Mouse (Mus musculus) spleen, adult 18-20 months (tissue): ENCODE results near the gene Rhag.
A peak's percentile ranks its signal among the peaks of the same experiment; 100 is the strongest.

Source experiments
- DNase-seq, 2 experiments: peaks; one replicate each; pipeline ENCODE4 v3.0.0; 2022; ENCODE audit warnings: mixed read lengths in 2 of 2

Rhag gene

DNA sequence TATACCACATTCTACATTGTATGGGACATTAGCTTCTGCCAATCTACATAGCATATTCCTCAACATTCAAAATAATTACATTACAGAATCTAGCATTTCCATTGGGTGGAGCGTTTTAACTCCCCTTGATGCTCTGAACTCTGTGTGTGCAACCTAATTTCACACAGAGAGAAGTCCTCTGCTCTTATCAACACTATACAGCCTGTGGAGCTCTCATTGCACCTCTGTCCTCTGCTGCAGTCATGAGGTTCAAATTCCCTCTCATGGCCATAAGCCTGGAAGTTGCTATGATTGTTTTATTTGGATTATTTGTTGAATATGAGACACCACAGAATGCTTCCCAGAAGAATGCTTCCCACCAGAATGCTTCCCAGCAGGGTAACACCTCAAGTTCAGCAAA lies at the start of gene Rhag:
Rhag (plus strand) TSS at position 193 of the 400 bp plus-strand sequence.
- DNase-seq: no peak

DNA sequence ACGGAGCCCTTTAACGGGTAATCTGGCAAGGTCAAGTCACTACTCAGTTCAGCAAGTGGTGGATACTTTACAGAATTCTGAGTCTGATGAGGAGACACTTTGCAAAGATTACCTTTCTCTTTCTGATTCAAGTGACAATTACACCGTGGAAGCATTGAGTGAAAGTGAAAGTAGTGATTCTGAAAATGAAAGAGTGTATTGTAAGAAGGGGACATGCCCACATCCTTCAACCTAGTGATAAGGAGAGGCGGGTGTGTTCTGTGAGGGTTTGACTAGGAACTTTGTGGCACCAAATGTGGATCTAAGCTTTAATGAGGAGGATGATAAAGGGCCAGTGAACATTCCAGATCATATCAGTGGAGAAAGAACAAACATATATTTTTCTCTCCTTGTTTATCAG lies 47.3 kb upstream of the Rhag start:
- no peak for DNase-seq

DNA sequence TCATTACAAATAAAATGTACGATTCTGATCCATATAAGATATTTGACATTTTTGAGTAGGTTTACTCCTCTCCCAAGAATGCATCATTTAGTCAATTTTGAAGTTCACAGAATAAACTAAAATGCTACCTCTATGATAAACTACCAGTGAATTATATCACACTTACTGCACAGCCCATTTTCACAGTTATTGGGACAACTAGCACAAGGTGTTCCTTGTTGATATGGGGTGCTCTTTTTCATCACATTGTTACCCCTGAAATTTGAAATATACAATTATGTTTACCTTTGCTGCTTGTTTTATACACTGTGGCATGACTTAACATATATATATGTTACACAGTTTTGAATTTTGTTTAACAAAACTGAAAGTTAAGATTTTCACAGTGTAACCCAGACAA lies 43.8 kb upstream of the Rhag start:
- DNase-seq: no peak

DNA sequence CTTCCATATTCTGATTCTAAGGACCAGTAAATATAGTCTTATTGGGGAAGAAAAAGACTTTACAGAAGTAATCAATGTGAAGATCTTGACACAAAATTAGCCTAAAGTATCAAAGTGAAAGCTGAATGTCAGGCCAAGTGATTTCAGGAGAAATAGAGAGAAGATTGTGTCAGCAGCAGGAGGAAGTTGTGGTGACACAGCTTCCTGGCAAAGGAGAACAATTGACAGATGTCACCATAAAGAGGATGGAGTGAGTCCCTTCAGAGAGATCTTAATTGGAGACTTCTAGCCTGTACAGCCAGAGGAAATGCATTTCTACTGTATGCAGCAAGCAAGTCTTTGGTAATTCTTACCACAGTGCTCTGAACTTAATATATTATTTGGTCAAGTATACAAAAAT lies 21.0 kb upstream of the Rhag start:
- no peak for DNase-seq

DNA sequence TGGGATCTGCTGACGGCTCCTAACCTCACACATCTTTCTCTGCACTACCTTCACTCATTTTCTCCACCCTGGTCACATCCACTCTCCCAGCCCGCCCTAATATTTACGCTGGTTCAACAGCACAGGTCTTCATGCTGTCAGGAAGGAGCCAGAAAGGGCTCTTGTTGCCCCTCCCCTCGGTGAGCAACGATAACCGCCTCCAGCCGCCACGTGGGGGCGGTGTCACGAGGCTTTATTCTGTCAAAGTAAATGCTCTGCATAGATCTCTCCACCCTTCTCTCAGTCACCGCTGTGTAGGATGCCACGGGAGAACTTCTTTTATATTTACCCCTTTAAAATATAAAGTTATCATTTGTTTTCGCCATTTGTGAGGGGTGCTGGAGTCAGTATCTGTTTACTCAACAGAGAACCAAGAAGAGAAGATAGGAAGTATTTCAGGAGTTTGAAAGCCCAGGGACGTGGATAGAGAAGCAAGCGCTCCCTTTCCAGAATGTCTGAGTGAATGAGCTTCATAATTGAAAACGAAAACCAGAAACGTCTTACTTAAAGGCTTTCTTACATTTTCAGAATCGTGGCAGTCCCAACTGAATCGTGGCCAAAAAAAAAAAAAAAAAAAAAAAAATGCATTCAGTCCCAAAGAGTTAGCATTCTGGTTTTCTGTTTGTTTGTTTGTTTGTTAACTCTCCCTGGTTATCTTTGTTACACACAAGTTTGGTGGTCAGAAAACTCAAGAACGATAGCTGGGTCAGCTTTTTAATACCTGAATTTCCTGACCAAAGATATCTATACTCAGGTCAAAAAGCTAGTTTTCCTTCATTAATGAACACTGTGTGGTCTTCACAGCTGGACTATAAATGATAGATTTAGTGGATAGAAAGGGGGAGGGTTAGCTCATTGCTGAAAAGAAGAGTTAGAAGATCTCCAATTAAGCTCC lies 16.7 kb upstream of the Rhag start:
- DNase-seq: peak in 1 of 2 experiments; percentile 7

DNA sequence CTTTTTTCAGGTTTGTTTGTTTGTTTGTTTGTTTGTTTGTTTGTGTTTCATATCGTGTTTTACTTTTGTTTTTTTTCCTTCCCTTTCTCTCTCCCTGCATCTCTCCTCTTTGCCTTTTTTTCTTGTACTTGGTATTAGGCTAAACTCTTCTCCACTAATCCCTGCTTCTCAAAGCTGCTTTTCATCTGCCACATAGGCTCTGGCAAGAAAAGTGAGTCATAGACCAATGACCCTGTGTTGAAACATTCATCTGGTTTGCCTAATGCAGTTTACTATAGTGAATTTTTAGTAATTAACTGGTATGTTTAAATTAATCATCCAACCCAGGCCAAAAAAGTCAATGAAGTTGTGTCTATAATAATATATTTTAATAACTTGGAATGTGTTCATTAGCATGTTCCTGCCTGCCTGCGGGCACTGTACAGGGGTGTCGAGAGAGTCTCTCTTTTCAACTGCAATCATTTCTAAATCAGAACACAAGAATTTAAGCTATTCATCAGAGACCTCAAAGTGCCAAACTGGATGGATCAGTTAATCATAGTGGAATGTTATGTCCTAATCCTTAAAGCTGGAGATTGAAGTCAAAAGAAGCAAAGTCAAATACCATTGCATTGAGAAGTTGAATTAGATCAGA lies 8.1 kb upstream of the Rhag start:
- no peak for DNase-seq

DNA sequence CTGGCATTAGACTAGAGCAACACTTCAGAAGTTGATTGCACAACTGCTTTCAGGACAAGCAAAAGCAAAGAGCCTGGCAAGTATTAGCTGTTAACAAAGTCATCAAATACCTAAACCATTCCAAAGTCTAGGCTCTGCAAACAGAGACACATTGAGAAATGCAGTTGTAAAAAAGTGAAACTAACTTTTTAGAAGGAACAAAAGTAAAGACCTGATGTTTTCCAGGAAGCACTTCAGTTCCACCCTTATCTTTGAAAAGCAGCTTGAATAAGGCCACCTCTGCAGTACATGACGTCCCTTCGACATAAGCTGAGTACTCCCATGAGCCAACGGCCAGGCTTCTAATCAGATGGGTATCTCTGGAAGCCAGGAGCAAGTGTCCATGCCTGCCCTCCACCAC lies 4.4 kb upstream of the Rhag start:
- DNase-seq: no peak

DNA sequence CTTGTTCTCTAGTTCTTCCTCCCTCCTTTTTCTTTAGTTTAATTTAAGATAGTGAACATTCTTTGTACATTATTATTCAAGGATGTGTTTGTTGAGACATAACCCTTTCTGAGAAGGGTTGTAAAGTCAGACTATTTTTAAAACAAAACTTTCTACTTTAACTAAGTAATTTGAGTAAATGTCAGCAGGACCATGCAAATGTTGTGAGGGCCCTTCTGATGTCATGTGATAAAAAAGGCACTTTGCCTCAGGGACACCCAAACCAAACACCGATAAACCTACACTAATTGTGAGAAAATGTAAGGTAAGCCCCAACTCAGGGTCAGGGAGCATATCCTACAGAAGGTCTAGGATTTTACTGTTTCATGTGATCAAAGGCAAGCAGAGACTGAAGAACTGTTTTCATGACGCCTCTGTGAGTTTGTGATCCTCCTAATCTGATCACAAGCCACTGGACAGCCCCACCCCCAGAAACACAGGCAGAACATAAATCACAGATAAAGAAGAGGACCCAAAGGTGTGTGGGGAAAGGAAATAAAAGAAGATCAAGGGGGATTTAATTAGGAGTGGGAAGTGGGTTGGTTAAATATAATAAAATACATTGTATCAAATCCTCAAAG lies 3.9 kb upstream of the Rhag start, which contains the start of gene Crisp2:
Crisp2 (minus strand) TSS at position 51 of the 620 bp plus-strand sequence.
- DNase-seq: no peak

DNA sequence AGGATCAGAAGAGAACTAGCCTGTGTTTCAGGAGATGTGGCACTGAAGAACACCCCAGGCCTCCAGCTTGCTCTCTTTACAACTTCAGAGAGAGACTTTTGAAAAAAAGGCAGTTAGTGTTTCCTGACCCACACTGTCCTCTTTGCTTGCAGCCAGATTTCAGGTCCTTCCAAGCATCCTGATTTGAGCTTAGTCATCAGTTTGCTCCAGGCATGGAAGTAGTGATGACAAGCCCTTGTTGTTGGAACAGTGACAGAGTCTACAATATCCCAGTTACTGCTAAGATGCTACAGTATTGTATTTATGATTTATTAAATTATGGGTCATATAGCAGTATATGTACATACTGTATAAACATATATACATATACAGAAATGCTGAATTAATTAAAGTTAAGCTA lies 2.9 kb upstream of the Rhag start:
- DNase-seq: no peak

DNA sequence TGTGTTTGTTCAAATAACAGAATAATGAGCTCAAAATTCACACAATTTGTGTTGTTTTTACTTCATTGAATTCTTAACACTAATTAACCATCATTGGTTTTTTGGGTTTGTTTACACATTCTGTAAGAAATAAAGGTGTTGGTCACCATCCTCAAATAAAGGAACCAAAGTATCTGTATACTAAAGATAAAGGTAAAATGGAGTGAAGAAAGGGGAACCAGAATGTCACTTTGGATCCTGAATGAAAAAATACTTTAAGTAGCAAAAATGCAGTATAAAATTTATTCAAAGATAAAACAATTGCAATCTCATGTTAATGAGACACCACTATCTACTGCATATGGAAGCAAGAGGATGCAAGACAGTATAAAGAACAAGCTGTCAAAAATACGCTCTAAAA lies 634 bp downstream of the Rhag start:
- DNase-seq: no peak

DNA sequence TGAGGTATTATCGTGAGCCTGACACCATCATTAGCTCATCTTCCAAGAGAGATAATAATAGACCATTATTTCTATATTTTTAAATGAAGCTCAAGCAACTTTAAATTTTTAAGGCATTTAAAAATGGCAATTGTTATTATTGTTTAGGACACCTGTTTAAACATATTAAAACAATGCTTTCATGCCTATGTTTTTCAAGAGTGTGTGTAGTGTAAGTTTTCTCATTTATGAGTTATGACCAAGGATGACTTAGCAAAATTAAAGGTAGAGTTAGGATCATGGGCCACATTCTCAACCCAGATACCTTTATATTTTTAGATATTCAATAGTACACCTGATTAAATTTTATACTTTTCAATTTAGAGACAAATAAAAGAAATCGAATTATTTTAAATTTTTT lies 1.3 kb downstream of the Rhag start:
- DNase-seq: no peak

DNA sequence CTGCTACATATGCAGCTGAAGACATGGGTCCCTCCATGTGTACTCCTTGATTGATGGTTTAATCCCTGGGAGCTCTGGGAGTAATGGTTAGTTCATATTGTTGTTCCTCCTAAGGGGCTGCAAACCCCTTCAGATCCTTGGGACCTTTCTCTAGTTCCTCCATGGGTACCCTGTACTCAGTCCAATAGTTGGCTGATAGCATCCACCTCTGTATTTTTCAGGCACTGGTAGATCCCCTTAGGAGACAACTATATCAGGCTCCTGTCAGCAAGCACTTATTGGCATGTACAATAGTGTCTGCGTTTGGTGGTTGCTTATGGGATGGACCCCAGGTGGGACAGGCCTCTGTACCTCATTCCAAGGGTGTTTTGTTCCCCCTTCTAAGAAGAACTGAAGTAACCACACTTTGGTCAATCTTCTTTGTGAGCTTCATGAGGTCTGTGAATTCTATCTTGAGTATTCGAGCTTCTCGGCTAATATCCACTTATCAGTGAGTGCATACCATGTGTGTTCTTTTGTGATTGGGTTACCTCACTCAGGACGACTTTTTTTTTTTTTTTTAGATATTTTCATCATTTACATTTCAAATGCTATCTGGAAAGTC lies 6.5 kb downstream of the Rhag start:
- DNase-seq: no peak

DNA sequence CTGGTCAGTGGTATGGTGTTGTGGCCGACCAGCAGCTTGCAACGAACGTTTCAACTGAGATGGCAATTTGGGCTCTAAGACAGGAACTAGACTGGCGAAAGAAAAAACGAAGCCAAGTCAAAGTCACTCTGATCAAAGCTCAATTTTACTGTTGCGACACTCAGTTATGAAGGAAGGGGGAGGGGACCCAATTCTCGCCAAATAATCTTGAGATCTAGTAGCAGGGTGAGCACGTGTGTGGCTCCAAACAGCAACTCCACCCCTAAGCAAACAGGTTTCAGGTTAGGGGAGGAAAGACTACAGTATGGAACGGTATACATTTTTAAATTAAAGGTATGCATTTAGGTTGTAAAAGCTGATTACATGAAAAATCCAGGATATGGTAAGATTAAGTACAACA lies 10.6 kb downstream of the Rhag start:
- no peak for DNase-seq

DNA sequence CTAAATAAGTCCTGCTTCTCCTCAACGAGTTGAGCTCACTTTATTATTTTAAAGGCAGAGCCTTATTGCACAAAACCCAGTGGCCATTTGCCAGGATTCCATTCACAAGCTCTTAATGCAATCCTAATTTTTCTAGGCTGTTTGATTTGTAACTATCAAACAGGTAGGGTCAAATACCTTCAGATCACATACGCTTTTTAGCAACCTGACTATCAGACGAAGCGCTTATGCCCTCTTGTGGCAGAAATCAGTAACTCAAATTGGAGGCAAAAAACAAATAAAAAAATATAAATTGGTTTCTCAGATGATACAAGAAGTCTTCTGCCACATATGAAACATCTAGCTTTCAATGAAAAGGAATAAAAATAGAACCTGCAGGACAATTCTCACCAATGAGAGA lies 12.9 kb downstream of the Rhag start:
- DNase-seq: no peak

DNA sequence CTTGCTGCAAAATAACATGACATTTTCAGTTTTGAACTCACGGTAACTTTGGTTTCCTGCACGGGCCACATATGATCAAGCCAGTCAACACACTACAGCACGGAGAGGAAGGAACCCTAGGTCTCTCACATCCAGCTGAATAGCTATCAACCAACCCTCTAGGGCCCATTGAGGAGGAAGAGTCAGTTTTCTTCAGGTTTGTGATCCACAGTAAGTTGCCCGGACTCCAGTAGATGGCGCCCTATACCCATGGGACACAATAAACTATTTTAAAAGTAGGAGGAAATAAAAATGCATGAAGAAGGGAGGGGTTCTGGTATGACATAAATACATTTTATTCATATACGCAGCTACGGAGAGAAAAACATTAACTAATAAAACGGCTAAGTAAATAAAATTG lies 13.6 kb downstream of the Rhag start:
- DNase-seq: peak in 1 of 2 experiments; percentile 19

DNA sequence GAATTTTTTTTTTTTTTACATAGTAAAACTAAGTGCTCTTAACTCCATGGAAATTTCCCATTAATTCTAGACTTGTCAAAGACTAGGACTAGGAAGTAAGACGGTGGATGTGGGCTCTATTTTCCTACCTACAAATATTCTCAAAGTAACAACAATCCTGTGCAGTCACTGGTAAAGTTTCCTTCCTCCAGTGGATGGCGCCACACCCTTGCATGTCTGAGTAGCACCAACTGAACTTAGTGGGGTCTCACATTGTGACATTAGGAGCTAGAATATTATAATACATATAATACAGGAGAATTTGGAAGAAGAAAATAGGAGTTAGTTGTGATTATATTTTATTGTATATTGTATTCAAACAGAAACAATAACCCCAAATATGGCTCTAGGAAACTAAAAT lies 20.9 kb downstream of the Rhag start:
- no peak for DNase-seq

DNA sequence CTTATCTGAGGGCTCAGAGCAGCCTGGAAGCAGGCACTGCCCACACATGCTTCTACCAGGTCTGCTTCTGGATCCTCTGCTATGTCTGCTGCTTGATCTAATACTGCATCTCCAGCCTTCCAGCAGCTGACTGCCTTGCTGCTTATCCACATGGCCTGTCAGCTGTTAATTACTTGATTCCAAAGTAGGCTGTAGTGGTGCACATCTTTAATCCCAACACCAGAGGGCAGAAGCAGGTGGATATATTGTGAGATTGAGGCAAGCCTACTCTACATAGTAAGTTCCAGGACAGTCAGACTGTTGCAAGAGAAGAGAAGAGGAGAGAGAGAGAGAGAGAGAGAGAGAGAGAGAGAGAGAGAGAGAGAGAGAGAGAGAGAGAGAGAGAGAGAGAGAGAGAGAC lies 26.4 kb downstream of the Rhag start:
- no peak for DNase-seq

DNA sequence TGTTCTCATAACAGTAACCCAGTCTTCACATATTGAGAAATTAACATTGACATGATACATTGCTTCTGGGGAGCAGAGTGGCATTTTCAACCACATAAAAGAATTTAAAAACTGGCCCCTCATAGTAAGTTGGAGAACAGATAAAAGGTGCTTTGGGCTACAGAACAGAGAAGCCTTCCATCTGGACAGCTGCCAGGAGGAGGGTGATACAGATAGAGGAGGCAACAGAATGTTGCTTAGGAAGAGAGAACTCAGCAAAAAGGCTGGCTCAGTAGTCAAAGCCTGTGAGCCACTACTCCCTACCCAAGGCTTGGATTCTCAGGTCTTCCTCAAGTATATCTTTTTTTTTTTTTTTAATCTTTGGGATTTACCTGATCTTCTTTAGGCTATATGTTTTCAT lies 44.1 kb downstream of the Rhag start:
- DNase-seq: no peak

DNA sequence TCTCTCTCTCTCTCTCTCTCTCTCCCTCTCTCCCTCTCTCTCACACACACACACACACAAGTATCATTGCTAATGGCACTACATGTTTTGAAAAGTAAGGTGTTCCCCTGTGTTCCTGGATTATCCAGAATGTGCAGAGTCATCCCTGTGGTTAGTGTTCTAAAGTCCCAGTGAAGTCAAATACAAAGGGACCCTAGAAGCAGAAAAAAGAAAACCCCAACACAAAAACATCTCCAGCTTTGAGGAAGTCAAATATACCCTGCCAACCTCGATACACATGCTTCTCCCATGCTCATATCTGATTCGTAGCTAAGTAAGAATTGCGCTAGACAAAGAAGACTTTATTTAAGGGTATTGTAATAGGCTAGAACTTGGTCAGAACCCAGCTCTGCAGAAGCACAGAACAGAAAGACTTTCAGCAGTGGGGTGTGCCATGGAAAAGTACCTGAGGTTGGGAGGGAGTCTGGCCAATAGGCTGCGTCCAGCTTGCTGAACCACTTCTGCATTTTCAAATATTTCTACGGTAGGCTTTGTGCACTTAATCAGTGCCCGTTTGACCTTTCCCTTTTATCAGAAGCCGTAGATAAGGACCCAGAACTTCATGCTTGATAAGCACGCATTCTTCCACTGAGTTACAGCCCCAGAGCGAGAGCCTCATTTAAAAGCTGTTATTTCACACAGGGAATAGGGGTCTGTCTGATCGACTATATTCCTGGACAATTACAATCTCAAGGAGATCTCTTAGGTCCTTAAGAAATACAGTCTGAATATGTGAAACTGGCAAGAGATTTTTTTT lies 58.2 kb downstream of the Rhag start:
- DNase-seq: no peak

DNA sequence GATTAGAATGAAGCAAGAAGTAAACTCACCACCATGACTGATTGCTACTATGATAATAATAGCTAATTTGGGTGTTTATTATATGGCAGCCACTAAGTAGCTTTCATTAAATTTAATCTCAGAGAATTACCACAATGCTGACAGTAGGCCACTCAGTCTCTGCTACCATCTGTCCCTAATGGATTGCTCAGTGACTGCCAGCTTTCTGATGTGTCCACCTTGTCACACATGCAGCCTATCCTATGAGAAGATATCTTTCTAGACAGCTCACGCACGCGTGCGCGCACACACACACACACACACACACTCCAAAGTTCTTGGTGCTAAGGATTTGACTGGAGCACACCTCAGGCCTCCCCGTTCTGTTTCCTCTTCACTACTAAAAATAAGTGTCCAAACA lies 61.7 kb downstream of the Rhag start:
- DNase-seq: no peak

DNA sequence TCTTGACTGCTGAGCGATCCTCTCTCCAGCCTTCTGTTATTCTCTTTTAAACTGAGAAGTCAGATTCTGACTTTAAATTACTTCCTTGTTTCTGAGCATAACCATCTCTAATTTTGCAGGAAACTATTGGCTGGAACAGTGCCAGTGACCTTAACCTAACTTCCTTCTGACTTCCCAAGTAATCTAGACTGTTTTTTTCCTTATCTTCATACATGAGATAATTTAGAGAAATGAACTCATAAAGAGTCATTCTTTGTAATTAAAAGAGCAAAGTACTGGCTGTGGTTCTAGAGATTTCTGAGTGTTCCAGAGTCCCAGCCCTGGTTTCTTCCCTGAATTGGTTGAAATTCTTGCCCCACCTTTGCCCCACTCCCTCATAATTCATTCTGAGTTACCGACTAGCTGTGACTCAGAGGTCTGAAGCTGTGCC lies 62.7 kb downstream of the Rhag start:
- DNase-seq: no peak

DNA sequence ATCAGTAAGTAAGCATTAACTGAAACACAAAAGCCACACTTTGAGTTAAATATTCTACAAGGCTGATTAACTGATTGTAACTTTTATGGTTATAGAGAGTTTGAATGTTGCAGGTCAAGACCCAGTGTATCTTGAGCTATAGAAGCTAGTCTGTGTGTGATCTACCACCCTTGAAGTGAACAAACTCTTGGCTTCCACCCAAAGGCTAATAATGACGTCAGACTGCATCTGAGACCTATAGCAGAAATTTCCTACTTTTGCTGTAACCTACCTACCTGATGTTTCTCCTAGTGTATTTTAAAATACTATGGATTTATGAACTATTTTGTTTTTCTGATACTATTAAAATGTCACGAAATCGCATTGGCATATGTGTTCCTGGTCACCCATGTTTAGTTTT lies 63.8 kb downstream of the Rhag start:
- no peak for DNase-seq

DNA sequence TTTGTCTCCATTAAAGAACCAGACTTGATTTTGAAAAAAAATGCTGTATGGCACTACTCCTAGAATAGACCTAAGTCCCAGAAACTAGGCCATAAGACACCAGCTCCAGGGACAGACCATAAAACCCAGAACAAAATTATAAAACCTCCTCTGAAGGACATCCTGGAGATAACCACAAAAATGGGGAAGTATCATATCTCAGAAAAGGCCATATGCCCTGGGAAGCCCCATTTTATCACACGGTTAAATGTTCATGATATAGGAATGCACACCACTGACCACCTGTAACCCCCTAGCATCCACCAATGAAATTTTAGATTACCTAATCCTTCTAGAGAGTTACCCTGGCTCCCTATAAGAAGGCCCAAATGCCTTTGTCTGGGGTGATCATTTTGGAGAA lies 64.6 kb downstream of the Rhag start:
- DNase-seq: no peak
